Mouse (Mus musculus) E14TG2a.4 (cell line): ENCODE results near the gene Nol4l.

Source experiments
- H3K27me3 ChIP-seq: 2 replicates; pipeline ENCODE4 v1.6.1; 2014; ENCODE audit warnings: low read length, control low read depth; ENCODE audit not compliant: insufficient read depth
- H3K36me3 ChIP-seq: 2 replicates; pipeline ENCODE4 v1.6.1; 2014; ENCODE audit warnings: low read length, control low read depth; ENCODE audit not compliant: insufficient read depth
- H3K4me1 ChIP-seq: replicated peaks from 2 replicates; pipeline ENCODE4 v1.6.1; 2014; ENCODE audit warnings: low read depth, low read length, control low read depth
- H3K4me3 ChIP-seq: replicated peaks from 2 replicates; pipeline ENCODE4 v1.5.1; 2014; ENCODE audit warnings: mild to moderate bottlenecking, low read length
- H3K9me3 ChIP-seq: 2 replicates; pipeline ENCODE4 v1.6.1; 2014; ENCODE audit warnings: low read length, control low read depth
- CTCF ChIP-seq: conservative IDR thresholded peaks from 2 replicates; pipeline ENCODE4 v1.5.1; 2014; ENCODE audit warnings: low read length
- NANOG ChIP-seq: IDR thresholded peaks from 2 replicates; pipeline ENCODE4 v1.6.1; 2014; ENCODE audit warnings: borderline replicate concordance, low read length, mixed read lengths
- POU5F1 ChIP-seq: IDR thresholded peaks from 2 replicates; pipeline ENCODE4 v1.6.1; 2014; ENCODE audit warnings: low read length, borderline replicate concordance

Gene Nol4l

DNA sequence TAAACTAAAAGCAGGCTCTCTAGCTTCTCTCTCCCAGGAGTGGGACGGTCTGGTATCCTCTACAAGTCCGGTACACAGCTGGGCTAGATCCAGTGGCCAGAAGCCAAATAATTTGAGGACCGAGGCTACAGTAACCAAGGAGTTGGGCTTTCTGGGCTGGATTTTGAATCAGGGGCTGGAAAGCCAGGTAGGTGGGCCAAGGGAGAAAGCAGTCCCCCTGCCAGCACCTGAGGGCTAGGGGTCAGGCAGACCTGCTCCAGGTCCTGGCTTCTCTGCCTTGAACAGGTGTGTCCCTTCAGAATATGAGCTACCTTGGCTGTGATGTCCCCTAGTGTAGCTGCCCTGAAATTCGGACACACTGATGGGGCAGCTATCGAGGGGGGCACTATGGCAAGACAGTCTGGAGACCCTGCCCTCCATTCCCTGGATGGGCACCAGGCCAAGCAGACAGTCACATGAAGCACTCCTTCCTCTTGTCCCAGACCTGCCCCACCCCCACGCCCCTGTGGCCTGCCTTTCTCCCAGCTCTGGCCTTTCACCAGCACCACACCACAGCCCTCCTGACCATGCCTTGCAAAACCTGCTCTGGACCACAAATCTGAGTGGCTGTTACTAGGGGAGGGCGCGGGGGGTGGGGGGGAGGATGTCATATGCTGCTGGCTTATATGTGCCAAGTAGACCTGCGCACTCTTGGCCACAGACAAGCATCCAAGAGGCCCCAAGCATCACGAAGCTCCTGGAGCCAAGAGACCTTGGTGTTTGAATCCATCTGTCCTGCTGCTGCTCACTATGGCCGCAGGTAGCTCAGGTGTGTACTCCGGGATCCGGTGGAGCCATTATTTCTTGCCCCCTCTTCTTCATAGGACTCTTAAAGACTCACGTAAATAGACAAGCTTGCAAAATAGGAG is 17.1 kb downstream of the Nol4l start:
- Histone ChIP-seq H3K4me1 (peaks cover 63% of the 10 kb centered on the region), H3K4me3 (no peak overlapping the region), H3K27me3 (peaks cover 37% of the 10 kb centered on the region), H3K9me3 (no peaks in the 10 kb centered on the region), H3K36me3 (no peaks in the 10 kb centered on the region)
- no peak for TF ChIP-seq POU5F1
- TF ChIP-seq CTCF, result no peak
- no peak for TF ChIP-seq NANOG

DNA sequence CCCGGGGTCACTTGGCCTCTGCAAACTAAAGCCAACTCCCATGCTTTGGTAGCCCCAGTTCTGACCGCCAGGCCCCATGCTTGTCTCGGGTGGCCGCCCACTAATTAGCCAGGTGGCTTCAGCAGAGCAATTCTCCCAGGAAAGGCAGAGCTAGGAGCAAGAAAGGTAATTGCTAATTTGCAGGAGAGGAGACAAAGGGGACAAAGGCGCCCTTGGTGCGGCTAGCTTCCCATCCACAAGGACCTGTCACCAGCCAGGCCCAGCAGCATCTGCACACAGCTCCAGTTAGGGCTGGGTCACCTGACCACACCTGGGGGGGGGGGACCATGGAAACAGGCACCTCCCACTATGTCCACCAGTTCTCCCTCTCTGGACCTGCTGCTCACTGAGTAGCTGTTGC is 18.2 kb downstream of the Nol4l start:
- Histone ChIP-seq H3K4me3 (no peak overlapping the region), H3K4me1 (peaks cover 61% of the 10 kb centered on the region), H3K36me3 (no peaks in the 10 kb centered on the region), H3K27me3 (peaks cover 35% of the 10 kb centered on the region), H3K9me3 (no peaks in the 10 kb centered on the region)
- no peak for TF ChIP-seq CTCF
- no peak for TF ChIP-seq POU5F1
- no peak for TF ChIP-seq NANOG

- H3K4me1 ChIP-seq, result peaks cover 50% of the 10 kb centered on the region
- no peaks in the 10 kb centered on the region for H3K36me3 ChIP-seq
- TF ChIP-seq NANOG, result no peak
- no peak for TF ChIP-seq POU5F1
- 0 out of 2 replicates have a peak overlapping the region, but pooled peaks have one; percentile 58 for H3K4me3 ChIP-seq
- H3K27me3 ChIP-seq, result peaks cover 36% of the 10 kb centered on the region; the same call in 1 of the 2 replicates
- H3K9me3 ChIP-seq, result no peaks in the 10 kb centered on the region
These were observed 19.6 kb downstream of the Nol4l start for GRCm38 (mm10) chr2:153510136-153510535.

- H3K27me3 ChIP-seq, result peaks cover 36% of the 10 kb centered on the region; the same call in 1 of the 2 replicates
- H3K36me3 ChIP-seq, result no peaks in the 10 kb centered on the region
- no peak for TF ChIP-seq POU5F1
- no peak for TF ChIP-seq CTCF
- TF ChIP-seq NANOG, result no peak
- H3K4me1 ChIP-seq, result peaks cover 43% of the 10 kb centered on the region
- no peaks in the 10 kb centered on the region for H3K9me3 ChIP-seq
- peak overlapping the region; percentile 58 for H3K4me3 ChIP-seq
These were observed 20.4 kb downstream of the Nol4l start for GRCm38 (mm10) chr2:153509211-153510029.

- H3K9me3 ChIP-seq, result no peaks in the 10 kb centered on the region
- no peak overlapping the region for H3K4me3 ChIP-seq
- H3K27me3 ChIP-seq, result peaks cover 36% of the 10 kb centered on the region; the same call in 1 of the 2 replicates
- H3K36me3 ChIP-seq, result no peaks in the 10 kb centered on the region
- H3K4me1 ChIP-seq, result peaks cover 41% of the 10 kb centered on the region
- no peak for TF ChIP-seq CTCF
- TF ChIP-seq NANOG, result no peak
- TF ChIP-seq POU5F1, result no peak
These were observed 21.4 kb downstream of the Nol4l start for GRCm38 (mm10) chr2:153508405-153508804.

DNA sequence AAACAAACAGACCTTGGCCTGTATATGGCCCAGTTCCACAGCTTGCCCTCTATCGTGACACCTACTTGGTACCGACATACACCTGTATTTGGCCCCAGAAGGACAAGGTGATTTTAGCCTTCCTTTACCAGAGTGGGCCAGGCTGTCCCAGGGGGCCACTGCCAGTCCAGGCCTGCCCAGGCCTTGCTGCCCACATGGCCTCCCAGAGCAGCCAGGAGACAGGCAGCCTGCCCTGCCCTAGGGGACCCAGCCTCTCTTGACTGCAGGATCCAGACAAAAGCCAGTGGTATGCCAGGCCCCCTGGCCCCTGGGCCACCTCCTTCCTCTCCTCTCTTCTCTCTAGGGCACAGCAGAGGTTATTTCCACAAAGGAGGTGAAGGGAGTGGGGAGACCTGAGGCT is 21.8 kb downstream of the Nol4l start:
- TF ChIP-seq CTCF (no peak), POU5F1 (no peak), NANOG (no peak)
- Histone ChIP-seq H3K36me3 (no peaks in the 10 kb centered on the region), H3K4me3 (no peak overlapping the region), H3K9me3 (no peaks in the 10 kb centered on the region), H3K4me1 (peaks cover 40% of the 10 kb centered on the region), H3K27me3 (peaks cover 36% of the 10 kb centered on the region; the same call in 1 of the 2 replicates)

- Histone ChIP-seq H3K9me3 (no peaks in the 10 kb centered on the region), H3K4me3 (no peak overlapping the region), H3K4me1 (peaks cover 24% of the 10 kb centered on the region), H3K27me3 (peaks cover 33% of the 10 kb centered on the region; the same call in 1 of the 2 replicates), H3K36me3 (no peaks in the 10 kb centered on the region)
- TF ChIP-seq POU5F1 (no peak), NANOG (no peak), CTCF (no peak)
These were observed 23.4 kb downstream of the Nol4l start for GRCm38 (mm10) chr2:153506385-153506784.

DNA sequence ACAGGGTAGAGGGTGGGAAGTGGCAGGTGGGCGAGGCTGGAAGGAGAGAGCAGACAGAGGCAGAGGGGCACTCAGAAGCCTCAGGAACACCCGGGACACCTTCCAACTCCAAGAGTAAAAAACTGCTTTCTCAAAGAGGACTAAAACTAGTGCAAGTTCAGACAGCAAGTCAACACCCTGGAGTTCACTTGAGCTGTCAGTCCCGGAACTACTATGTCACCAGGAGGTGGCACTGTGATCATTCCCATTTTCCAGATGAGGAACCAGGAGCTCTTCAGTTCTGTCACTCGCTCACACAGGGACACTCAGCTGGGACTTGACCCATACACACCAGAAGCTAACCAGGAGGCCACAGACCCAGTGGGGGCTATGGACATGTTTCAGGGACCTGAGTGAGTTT is 30.6 kb downstream of the Nol4l start:
- TF ChIP-seq NANOG, result no peak
- TF ChIP-seq POU5F1, result no peak
- TF ChIP-seq CTCF, result peak; percentile 40; the same call in 1 of the 2 replicates
- Histone ChIP-seq H3K4me1 (peaks cover 32% of the 10 kb centered on the region), H3K27me3 (peaks cover 20% of the 10 kb centered on the region), H3K9me3 (no peaks in the 10 kb centered on the region), H3K36me3 (no peaks in the 10 kb centered on the region), H3K4me3 (no peak overlapping the region)
